15 mouse cellular contexts compared by ENCODE assay signal in the genomic region with DNA sequence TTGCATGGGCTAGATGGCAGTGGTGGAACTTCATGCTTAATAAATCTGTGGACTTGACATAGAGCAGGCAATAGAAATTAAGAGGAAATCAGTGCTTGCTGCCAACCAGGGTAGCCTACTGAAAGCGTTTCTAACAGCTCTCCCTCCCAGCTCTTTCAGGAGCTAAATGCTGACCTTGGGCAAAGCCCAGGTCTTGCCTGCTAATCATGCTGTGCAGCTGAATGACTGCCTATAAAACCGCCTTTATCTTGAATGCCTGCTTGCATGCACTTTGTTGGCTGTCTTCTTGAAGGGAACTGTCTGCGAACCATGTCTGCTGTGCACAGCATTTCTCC. TPM values are rescaled to one million over a fixed set of nuclear protein-coding genes. Genes with fewer than 3 reads are reported as not detected.
DNase-seq lines count a peak whose midpoint lies in the region; ATAC-seq lines count a peak whose summit lies in the region.
"Had no signal": no experiment of that assay in that cellular context is flagged by ENCODE, and none has a peak within 500 bp of the region (broad histone marks: within the 10 kb centered on the region; RNA-seq: fewer than 3 reads in every experiment).

No protein-coding gene starts in this region.

- H3K4me3 ChIP-seq in hindbrain, embryonic 15.5 days: no peak overlapping the region
- H3K4me3 ChIP-seq in hindbrain, embryonic 10.5 days: no peak overlapping the region
- H3K4me3 ChIP-seq: liver, embryonic 13.5 days; midbrain, embryonic 13.5 days had no signal

- H3K4me1 ChIP-seq in hindbrain, embryonic 15.5 days (replicated peaks): no peaks in the 10 kb centered on the region
- no peaks in the 10 kb centered on the region for H3K4me1 ChIP-seq in hindbrain, embryonic 10.5 days (replicated peaks)
- H3K4me1 ChIP-seq: liver, embryonic 13.5 days; midbrain, embryonic 13.5 days had no signal

- H3K36me3 ChIP-seq in hindbrain, embryonic 15.5 days: no peaks in the 10 kb centered on the region
- no peaks in the 10 kb centered on the region for H3K36me3 ChIP-seq in hindbrain, embryonic 10.5 days
- H3K36me3 ChIP-seq: liver, embryonic 13.5 days; midbrain, embryonic 13.5 days had no signal

- no peaks in the 10 kb centered on the region for H3K27me3 ChIP-seq in hindbrain, embryonic 15.5 days
- 0 out of 2 replicates have a peak, but pooled peaks cover 4% of the 10 kb centered on the region for H3K27me3 ChIP-seq in hindbrain, embryonic 10.5 days (ENCODE audit: insufficient read depth, poor library complexity, severe bottlenecking)
- H3K27me3 ChIP-seq: liver, embryonic 13.5 days; midbrain, embryonic 13.5 days had no signal

- no peak overlapping the region for H3K4me2 ChIP-seq in hindbrain, embryonic 15.5 days
- H3K4me2 ChIP-seq: liver, embryonic 13.5 days; midbrain, embryonic 13.5 days had no signal

- 43% methylated on average over 3 of the region's 3 CpGs for WGBS in hindbrain, embryonic 15.5 days
- WGBS in hindbrain, embryonic 10.5 days: 55% methylated on average over 3 of the region's 3 CpGs

- H3K9me3 ChIP-seq in hindbrain, embryonic 15.5 days: no peaks in the 10 kb centered on the region
- no peaks in the 10 kb centered on the region for H3K9me3 ChIP-seq in hindbrain, embryonic 10.5 days
- H3K9me3 ChIP-seq: liver, embryonic 13.5 days; midbrain, embryonic 13.5 days had no signal

- H3K9ac ChIP-seq in hindbrain, embryonic 15.5 days: no peak overlapping the region
- H3K9ac ChIP-seq: liver, embryonic 13.5 days; midbrain, embryonic 13.5 days had no signal

- ATAC-seq in hindbrain, embryonic 15.5 days (ENCODE audit: low FRiP score, low read depth): 0 out of 2 replicates have a peak, but pooled peaks have one; percentile 59
- ATAC-seq in erythroid progenitor cell, adult 5-6 weeks (replicated peaks; ENCODE audit: low FRiP score, poor library complexity, severe bottlenecking): no peak
- ATAC-seq: midbrain, embryonic 13.5 days had no signal

- no peak overlapping the region for H3K27ac ChIP-seq in hindbrain, embryonic 15.5 days (replicated peaks)
- H3K27ac ChIP-seq in hindbrain, embryonic 10.5 days: no peak overlapping the region
- H3K27ac ChIP-seq: liver, embryonic 13.5 days; midbrain, embryonic 13.5 days had no signal

- peak; percentile 24 to 29 for DNase-seq in cerebellum, postnatal 10 days
- DNase-seq in cerebellum, postnatal 25 days: no peak
- DNase-seq in hindbrain, embryonic 10.5 days (ENCODE audit: low spot score): no peak
- peak; percentile 1 for DNase-seq in ES-CJ7 (ENCODE audit: low read depth, low spot score)
- DNase-seq in brain, adult 2 months (ENCODE audit: low read depth, low spot score): peak; percentile 50
- no peak for DNase-seq in frontal cortex, postnatal 36 days (ENCODE audit: low spot score in 2 of 2)
- DNase-seq: adrenal gland, adult 8-10 months; B cell, adult 2 months; gastrocnemius, postnatal 25 days; kidney, adult 8-10 months; liver, embryonic 13.5 days; thymus, postnatal 4 days had no signal

RNA-seq across cellular contexts. Expression of a gene that starts 38.0 kb away (rescaled TPM):
- 5.6 and 6.4 TPM in 2 replicates for polyA plus RNA-seq in hindbrain, embryonic 15.5 days (2015; fragmentation: Nextera tagmentation; extraction: Ambion mirVana)
- polyA plus RNA-seq in hindbrain, embryonic 10.5 days (2016; fragmentation: Nextera tagmentation; extraction: Ambion mirVana): 2.2 and 2.8 TPM in 2 replicates
- total RNA-seq in erythroid progenitor cell, adult 5-6 weeks (2015; ENCODE audit: low replicate concordance): 1.4 TPM in 1 of 2 replicates, not detected in the other
- not detected in 2 replicates for total RNA-seq in erythroid progenitor cell, adult 5-6 weeks (2017; ENCODE audit: low replicate concordance)

Comparison
In these comparisons a context has a peak if more than half of its experiments do, and no peak if none do; other contexts are left out.
1. DNase-seq: peak in cerebellum, postnatal 10 days (2 of 2), ES-CJ7 (single experiment) and brain, adult 2 months (single experiment); none in cerebellum, postnatal 25 days (0 of 2), hindbrain, embryonic 10.5 days (single experiment) and frontal cortex, postnatal 36 days (0 of 2).